Mouse (Mus musculus): ENCODE results near the gene Cd34. TPM values are rescaled to one million over a fixed set of nuclear protein-coding genes. Genes with fewer than 3 reads are reported as not detected.

Cd34 gene
- total and polyA plus RNA-seq, 2 experiments from 2014 or later = 22.0 to 23.9 TPM

GRCm38 (mm10) chr1:194980826-194981435 lies 42.3 kb downstream of the Cd34 start:
- Histone ChIP-seq H3K27ac (ENCODE audit: low read depth, low read length) (no peak overlapping the region), H3K9ac (no peak overlapping the region), H3K9me3 (ENCODE audit: low read length) (no peaks in the 10 kb centered on the region), H3K4me1 (ENCODE audit: insufficient read depth) (peaks cover 16% of the 10 kb centered on the region), H3K4me2 (ENCODE audit: low read depth) (no peak overlapping the region), H3K4me3 (ENCODE audit: low read depth, low read length) (no peak overlapping the region), H3K36me3 (ENCODE audit: insufficient read depth) (peaks cover 3% of the 10 kb centered on the region; the same call in 1 of the 2 replicates), H3K27me3 (ENCODE audit: insufficient read depth, low read length) (no peaks in the 10 kb centered on the region)
- DNase-seq (no peak), ATAC-seq (no peak)
- TF ChIP-seq CTCF (IDR thresholded peaks at IDR 0.05; ENCODE audit: low read depth) = no peak
- WGBS = 80% methylated on average over 1 of the region's 1 CpGs

- DNase-seq = peak; percentile 37
- H3K27ac ChIP-seq (ENCODE audit: low read depth, low read length) = no peak overlapping the region
- no peak for TF ChIP-seq CTCF (IDR thresholded peaks at IDR 0.05; ENCODE audit: low read depth)
- H3K4me2 ChIP-seq (ENCODE audit: low read depth) = no peak overlapping the region
- H3K36me3 ChIP-seq (ENCODE audit: insufficient read depth) = peaks cover 3% of the 10 kb centered on the region; the same call in 1 of the 2 replicates
- no peak overlapping the region for H3K9ac ChIP-seq
- no peaks in the 10 kb centered on the region for H3K27me3 ChIP-seq (ENCODE audit: insufficient read depth, low read length)
- ATAC-seq = no peak
- WGBS = 46% methylated on average over 5 of the region's 5 CpGs
- peaks cover 6% of the 10 kb centered on the region for H3K4me1 ChIP-seq (ENCODE audit: insufficient read depth)
- no peaks in the 10 kb centered on the region for H3K9me3 ChIP-seq (ENCODE audit: low read length)
- H3K4me3 ChIP-seq (ENCODE audit: low read depth, low read length) = no peak overlapping the region
Measured at GRCm38 (mm10) chr1:194982931-194983690, 44.5 kb downstream of the Cd34 start.

GRCm38 (mm10) chr1:194984914-194985313 lies 46.3 kb downstream of the Cd34 start:
- WGBS = 88% methylated on average over 3 of the region's 3 CpGs
- no peak overlapping the region for H3K27ac ChIP-seq (ENCODE audit: low read depth, low read length)
- peaks cover 3% of the 10 kb centered on the region; the same call in 1 of the 2 replicates for H3K36me3 ChIP-seq (ENCODE audit: insufficient read depth)
- H3K9me3 ChIP-seq (ENCODE audit: low read length) = no peaks in the 10 kb centered on the region
- ATAC-seq (no peak), DNase-seq (no peak)
- H3K4me3 ChIP-seq (ENCODE audit: low read depth, low read length) = no peak overlapping the region
- no peak overlapping the region for H3K9ac ChIP-seq
- no peak overlapping the region for H3K4me2 ChIP-seq (ENCODE audit: low read depth)
- no peak for TF ChIP-seq CTCF (IDR thresholded peaks at IDR 0.05; ENCODE audit: low read depth)
- H3K4me1 ChIP-seq (ENCODE audit: insufficient read depth) = no peaks in the 10 kb centered on the region
- no peaks in the 10 kb centered on the region for H3K27me3 ChIP-seq (ENCODE audit: insufficient read depth, low read length)

GRCm38 (mm10) chr1:194985442-194986210 lies 47.0 kb downstream of the Cd34 start:
- Histone ChIP-seq H3K27ac (ENCODE audit: low read depth, low read length) (no peak overlapping the region), H3K36me3 (ENCODE audit: insufficient read depth) (peaks cover 3% of the 10 kb centered on the region; the same call in 1 of the 2 replicates), H3K9ac (no peak overlapping the region), H3K4me2 (ENCODE audit: low read depth) (no peak overlapping the region), H3K9me3 (ENCODE audit: low read length) (no peaks in the 10 kb centered on the region), H3K4me1 (ENCODE audit: insufficient read depth) (no peaks in the 10 kb centered on the region), H3K4me3 (ENCODE audit: low read depth, low read length) (no peak overlapping the region), H3K27me3 (ENCODE audit: insufficient read depth, low read length) (no peaks in the 10 kb centered on the region)
- no peak for DNase-seq
- no peak for TF ChIP-seq CTCF (IDR thresholded peaks at IDR 0.05; ENCODE audit: low read depth)
- no peak for ATAC-seq
- WGBS = 78% methylated on average over 4 of the region's 4 CpGs

- no peaks in the 10 kb centered on the region for H3K4me1 ChIP-seq (ENCODE audit: insufficient read depth)
Measured at GRCm38 (mm10) chr1:194989024-194989423, 50.4 kb downstream of the Cd34 start.

GRCm38 (mm10) chr1:194990976-194991375 lies 52.4 kb downstream of the Cd34 start:
- DNase-seq (no peak), ATAC-seq (no peak)
- 81% methylated on average over 2 of the region's 2 CpGs for WGBS
- H3K9ac ChIP-seq = no peak overlapping the region
- no peaks in the 10 kb centered on the region for H3K4me1 ChIP-seq (ENCODE audit: insufficient read depth)
- H3K4me2 ChIP-seq (ENCODE audit: low read depth) = no peak overlapping the region
- no peak overlapping the region for H3K4me3 ChIP-seq (ENCODE audit: low read depth, low read length)
- H3K27me3 ChIP-seq (ENCODE audit: insufficient read depth, low read length) = no peaks in the 10 kb centered on the region
- H3K36me3 ChIP-seq (ENCODE audit: insufficient read depth) = no peaks in the 10 kb centered on the region; the same call in 1 of the 2 replicates
- TF ChIP-seq CTCF (IDR thresholded peaks at IDR 0.05; ENCODE audit: low read depth) = no peak
- H3K9me3 ChIP-seq (ENCODE audit: low read length) = no peaks in the 10 kb centered on the region
- H3K27ac ChIP-seq (ENCODE audit: low read depth, low read length) = no peak overlapping the region

More at GRCm38 (mm10) chr1:194989024-194989423, 50.4 kb downstream of the Cd34 start:
- DNase-seq (no peak), ATAC-seq (no peak)
- Histone ChIP-seq H3K9ac (no peak overlapping the region), H3K27ac (ENCODE audit: low read depth, low read length) (no peak overlapping the region), H3K27me3 (ENCODE audit: insufficient read depth, low read length) (no peaks in the 10 kb centered on the region), H3K36me3 (ENCODE audit: insufficient read depth) (peaks cover 2% of the 10 kb centered on the region; the same call in 1 of the 2 replicates), H3K9me3 (ENCODE audit: low read length) (no peaks in the 10 kb centered on the region), H3K4me2 (ENCODE audit: low read depth) (no peak overlapping the region), H3K4me3 (ENCODE audit: low read depth, low read length) (no peak overlapping the region)
- no peak for TF ChIP-seq CTCF (IDR thresholded peaks at IDR 0.05; ENCODE audit: low read depth)
- 89% methylated on average over 1 of the region's 1 CpGs for WGBS

Data from forebrain, postnatal 0 days (tissue).